Mouse (Mus musculus) kidney, embryonic 14.5 days (tissue): Measurements from ENCODE around the gene Cdk5r1. TPM values are rescaled to one million over a fixed set of nuclear protein-coding genes. Genes with fewer than 3 reads are reported as not detected.

ENCODE experiments used
- ATAC-seq: fragments of 200-750 bp; cut with Nextera tagmentation; 2 replicates; pipeline ENCODE4 v1.8.0; 2017; ENCODE audit warnings: moderate number of reproducible peaks, mild to moderate bottlenecking, moderate TSS enrichment, moderate library complexity; ENCODE audit not compliant: low FRiP score, low TSS enrichment
- H3K27ac ChIP-seq: fragments of 300-500 bp; sonication (generic); 2 replicates; pipeline ENCODE4 v1.5.1; 2014; ENCODE audit warnings: low read depth, mild to moderate bottlenecking, low read length, moderate library complexity, mixed read lengths
- H3K27me3 ChIP-seq: fragments of 300-500 bp; sonication (generic); 2 replicates; pipeline ENCODE4 v1.6.1; 2014; ENCODE audit warnings: mild to moderate bottlenecking, low read length; ENCODE audit not compliant: control insufficient read depth, insufficient read depth
- H3K36me3 ChIP-seq: fragments of 300-500 bp; sonication (generic); 2 replicates; pipeline ENCODE4 v1.6.1; 2014; ENCODE audit warnings: low read length, mixed read lengths; ENCODE audit not compliant: control insufficient read depth, insufficient read depth
- H3K4me1 ChIP-seq: fragments of 300-500 bp; sonication (generic); 2 replicates; pipeline ENCODE4 v1.6.1; 2014; ENCODE audit warnings: low read length, mixed read lengths; ENCODE audit not compliant: control insufficient read depth, insufficient read depth
- H3K4me2 ChIP-seq: fragments of 300-500 bp; sonication (generic); replicated peaks from 2 replicates; pipeline ENCODE4 v1.6.1; 2014; ENCODE audit warnings: low read depth, mild to moderate bottlenecking, low read length
- H3K4me3 ChIP-seq: fragments of 300-500 bp; sonication (generic); 2 replicates; pipeline ENCODE4 v1.5.1; 2014; ENCODE audit warnings: mild to moderate bottlenecking, low read length
- H3K9ac ChIP-seq: fragments of 300-500 bp; sonication (generic); 2 replicates; pipeline ENCODE4 v1.6.1; 2014; ENCODE audit warnings: low read depth, mild to moderate bottlenecking, low read length, moderate library complexity
- H3K9me3 ChIP-seq: fragments of 300-500 bp; sonication (generic); 2 replicates; pipeline ENCODE4 v1.6.1; 2016; ENCODE audit warnings: low read length; ENCODE audit not compliant: control insufficient read depth
- WGBS: fragments of 180-500 bp; shearing (Covaris S2); extraction: QIAGEN DNeasy Blood & Tissue Kit; methylation state at CpG from one replicate; pipeline ENCODE4 v1.1.7; 2014; 5-methylcytosine and 5-hydroxymethylcytosine counted together
- polyA plus RNA-seq: library from polyadenylated mRNA; unstranded; fragments of >200 nt; fragmentation: Nextera tagmentation; extraction: Ambion mirVana; gene quantifications from 2 replicates; pipeline ENCODE4 v1.2.1, GENCODE M21; 2014

The Cdk5r1 gene
- polyA plus RNA-seq, 1 experiment from 2014 or later = 0.84 TPM

DNA sequence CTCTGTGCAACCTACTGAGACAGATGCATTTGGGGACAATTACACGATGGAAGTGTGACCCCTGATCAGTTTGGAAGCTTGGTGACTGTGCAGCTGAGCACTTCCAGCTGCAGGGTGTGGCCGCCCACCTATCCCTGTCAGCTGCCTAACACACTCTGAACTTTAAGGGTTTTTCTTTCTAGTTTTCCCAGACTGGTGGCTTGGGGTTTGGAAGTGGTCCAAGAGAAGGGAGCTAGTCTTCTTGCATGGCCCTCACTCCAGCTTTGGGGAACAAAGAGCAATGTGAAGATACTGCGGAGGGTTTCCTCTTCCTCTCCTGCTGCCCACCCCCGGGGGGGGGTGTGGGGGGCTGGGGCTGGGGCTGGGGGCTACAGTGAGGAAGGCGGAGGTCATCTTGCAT is 2.6 kb downstream of the Cdk5r1 start:
- Histone ChIP-seq H3K4me1 (peaks cover 12% of the 10 kb centered on the region), H3K36me3 (no peaks in the 10 kb centered on the region), H3K27me3 (no peaks in the 10 kb centered on the region), H3K9me3 (no peaks in the 10 kb centered on the region), H3K4me2 (peak overlapping the region; percentile 19; the same call in 1 of the 2 replicates), H3K27ac (no peak overlapping the region), H3K4me3 (no peak overlapping the region), H3K9ac (no peak overlapping the region)
- WGBS = 72% methylated on average over 5 of the region's 5 CpGs
- ATAC-seq = no peak

DNA sequence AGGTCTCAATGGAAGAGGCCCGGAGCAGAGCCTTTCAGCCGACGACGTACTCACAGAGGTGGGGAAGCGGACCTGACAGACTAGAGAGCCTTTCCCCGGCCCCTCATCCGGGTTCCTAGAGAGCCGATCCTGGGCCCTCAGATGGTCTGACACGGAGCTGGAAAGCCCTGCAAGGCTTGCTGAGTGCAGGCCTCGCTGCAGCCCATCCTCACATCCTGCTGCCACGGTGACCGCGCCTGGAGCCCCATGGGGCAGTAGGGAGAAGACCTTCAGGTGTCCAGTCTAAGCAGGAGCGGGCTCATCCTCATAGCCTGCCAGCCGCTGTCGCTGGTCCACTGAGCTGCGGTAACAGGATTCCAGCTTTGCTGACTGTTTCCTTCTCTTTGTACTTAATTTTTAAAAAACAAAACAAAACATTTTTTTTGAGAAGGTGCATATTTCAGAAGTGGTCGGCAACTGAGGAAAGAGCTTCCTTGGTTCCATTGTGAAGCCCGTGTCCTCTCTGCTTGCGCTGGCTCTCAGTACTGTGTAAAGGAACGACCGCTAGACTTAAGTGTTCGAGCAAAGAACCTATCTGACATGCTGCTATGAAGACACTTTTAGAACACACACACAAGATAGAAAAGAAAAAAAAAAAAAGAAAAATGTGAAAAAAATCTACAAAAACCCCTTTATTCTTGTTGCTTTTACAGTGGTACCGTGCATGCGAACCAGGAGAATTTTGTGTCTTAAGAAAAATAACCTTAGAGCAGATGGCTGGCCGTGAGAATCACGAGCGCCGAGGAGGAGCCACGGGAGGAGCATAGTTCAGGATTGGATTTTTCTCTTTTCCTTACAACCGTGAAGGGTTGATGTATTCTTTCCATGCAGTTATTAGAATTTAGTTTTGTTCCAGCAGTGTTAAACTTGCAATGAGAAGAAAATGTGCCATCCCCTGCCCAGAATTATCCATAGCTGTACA is 3.4 kb downstream of the Cdk5r1 start:
- no peaks in the 10 kb centered on the region for H3K36me3 ChIP-seq
- H3K9ac ChIP-seq = no peak overlapping the region
- no peaks in the 10 kb centered on the region for H3K27me3 ChIP-seq
- no peak for ATAC-seq
- peaks cover 12% of the 10 kb centered on the region for H3K4me1 ChIP-seq
- H3K4me2 ChIP-seq = no peak overlapping the region
- H3K4me3 ChIP-seq = no peak overlapping the region
- H3K9me3 ChIP-seq = no peaks in the 10 kb centered on the region
- 86% methylated on average over 31 of the region's 31 CpGs for WGBS
- H3K27ac ChIP-seq = no peak overlapping the region

DNA sequence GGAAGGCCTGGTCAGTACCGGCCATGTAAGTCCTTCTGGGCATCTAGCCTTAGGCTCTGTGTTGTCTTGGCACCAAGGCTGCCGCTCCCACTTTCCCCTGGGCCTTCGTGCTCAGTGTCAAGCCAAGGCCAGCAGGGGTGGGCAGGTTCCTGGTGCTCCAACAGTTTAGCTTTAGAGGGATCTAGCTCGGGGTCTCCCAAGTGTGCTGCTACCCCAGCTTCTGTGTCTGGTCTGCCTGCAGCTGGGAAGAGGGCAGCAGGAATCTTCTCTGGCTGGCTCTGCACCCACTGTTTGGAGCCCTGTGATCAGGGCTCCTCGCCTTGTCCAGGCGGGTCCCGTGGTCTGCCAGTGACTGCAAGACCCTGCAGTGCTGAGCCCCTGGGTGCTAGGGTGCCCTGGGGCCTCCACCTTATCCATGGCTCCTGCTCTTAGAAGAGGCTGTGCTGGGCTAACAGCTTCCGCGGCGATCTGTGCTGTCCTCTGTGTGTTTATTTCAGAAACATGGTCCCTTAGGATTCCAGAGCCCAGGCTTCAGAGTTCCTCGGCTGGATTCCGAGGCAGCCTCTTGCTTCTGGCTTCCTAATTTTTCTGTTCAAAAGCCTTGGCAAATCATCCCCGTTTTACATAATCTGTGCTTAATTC is 4.7 kb downstream of the Cdk5r1 start:
- no peak overlapping the region for H3K4me3 ChIP-seq
- H3K36me3 ChIP-seq = no peaks in the 10 kb centered on the region
- no peaks in the 10 kb centered on the region for H3K27me3 ChIP-seq
- H3K9me3 ChIP-seq = no peaks in the 10 kb centered on the region
- H3K27ac ChIP-seq = no peak overlapping the region
- no peak for ATAC-seq
- H3K4me1 ChIP-seq = peaks cover 12% of the 10 kb centered on the region
- no peak overlapping the region for H3K9ac ChIP-seq
- 89% methylated on average over 13 of the region's 13 CpGs for WGBS
- H3K4me2 ChIP-seq = no peak overlapping the region

DNA sequence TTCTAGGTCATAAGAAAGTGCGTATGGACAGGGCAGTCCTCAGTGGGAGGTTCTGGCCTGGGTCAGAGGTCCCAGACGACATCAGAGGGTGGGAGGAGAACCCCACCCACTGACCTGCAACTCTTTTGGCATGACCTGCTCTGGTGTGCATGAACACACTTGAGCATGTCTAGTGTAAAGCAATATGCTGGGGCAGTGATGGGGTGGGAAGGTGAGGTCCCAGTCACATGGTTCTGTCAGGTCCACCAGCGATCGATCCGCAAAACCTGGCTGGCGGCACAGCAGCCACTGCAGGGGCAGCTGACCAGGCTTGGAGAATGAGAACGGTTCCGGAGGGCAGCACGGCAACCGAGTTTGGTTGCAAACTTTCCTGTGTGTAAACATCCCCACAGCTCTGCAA is 5.5 kb downstream of the Cdk5r1 start:
- H3K36me3 ChIP-seq = no peaks in the 10 kb centered on the region
- no peak overlapping the region for H3K27ac ChIP-seq
- 80% methylated on average over 10 of the region's 10 CpGs for WGBS
- H3K9me3 ChIP-seq = no peaks in the 10 kb centered on the region
- peaks cover 12% of the 10 kb centered on the region for H3K4me1 ChIP-seq
- H3K9ac ChIP-seq = no peak overlapping the region
- H3K4me2 ChIP-seq = no peak overlapping the region
- ATAC-seq = no peak
- no peak overlapping the region for H3K4me3 ChIP-seq
- no peaks in the 10 kb centered on the region for H3K27me3 ChIP-seq

DNA sequence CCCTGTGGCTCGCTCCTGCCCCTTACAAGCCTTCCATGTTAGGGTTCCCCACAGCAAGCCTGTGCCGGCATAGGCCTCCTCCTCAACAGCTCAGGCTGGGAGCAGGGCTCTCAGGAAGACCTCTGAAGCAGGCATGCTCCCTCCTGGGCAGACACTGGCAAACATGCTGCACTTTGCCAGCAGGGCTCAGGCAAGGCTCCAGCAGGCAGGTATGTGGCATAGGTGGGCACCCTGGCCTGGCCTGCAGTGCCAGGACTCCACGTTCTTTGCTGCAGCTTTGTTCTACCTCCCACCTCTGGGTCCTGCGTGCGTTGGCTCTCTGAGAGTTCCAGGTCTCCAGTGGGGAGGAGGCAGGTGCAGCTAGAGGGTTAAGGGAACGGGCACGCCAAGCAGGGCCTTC is 6.1 kb downstream of the Cdk5r1 start:
- H3K27me3 ChIP-seq = no peaks in the 10 kb centered on the region
- no peak overlapping the region for H3K9ac ChIP-seq
- no peak for ATAC-seq
- H3K36me3 ChIP-seq = no peaks in the 10 kb centered on the region
- 90% methylated on average over 7 of the region's 7 CpGs for WGBS
- H3K9me3 ChIP-seq = no peaks in the 10 kb centered on the region
- no peak overlapping the region for H3K4me2 ChIP-seq
- H3K27ac ChIP-seq = no peak overlapping the region
- H3K4me1 ChIP-seq = peaks cover 9% of the 10 kb centered on the region
- H3K4me3 ChIP-seq = no peak overlapping the region

DNA sequence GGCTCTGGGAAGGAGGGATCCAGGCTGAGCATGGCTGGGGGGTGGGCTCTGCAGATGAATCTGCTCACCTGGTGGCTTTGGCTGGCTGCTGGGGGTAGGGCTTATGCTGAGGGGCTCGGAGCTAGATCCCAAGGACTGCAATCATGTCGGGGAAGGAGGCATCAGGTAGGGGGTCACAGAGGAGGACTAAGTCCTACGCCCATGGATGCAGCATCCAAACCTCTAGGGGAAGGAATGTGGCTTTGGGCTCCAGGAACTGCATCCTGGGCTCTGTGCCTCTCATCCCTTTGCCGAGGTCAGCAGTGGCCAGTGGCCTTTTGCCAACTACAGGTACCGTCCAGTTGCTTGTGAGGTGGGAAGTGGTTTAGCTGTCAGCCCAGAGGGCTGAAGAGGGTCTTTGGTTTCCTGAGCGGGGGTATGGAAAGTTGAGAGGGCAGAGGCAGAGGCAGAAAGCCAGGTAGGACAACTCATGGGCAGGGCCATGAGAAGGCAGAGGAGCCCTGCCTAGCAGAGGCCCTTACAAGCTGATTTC is 6.8 kb downstream of the Cdk5r1 start:
- no peak overlapping the region for H3K4me2 ChIP-seq
- WGBS = 76% methylated on average over 6 of the region's 6 CpGs
- 0 out of 2 replicates have a peak, but pooled peaks cover 7% of the 10 kb centered on the region for H3K4me1 ChIP-seq
- no peak overlapping the region for H3K4me3 ChIP-seq
- H3K9ac ChIP-seq = no peak overlapping the region
- ATAC-seq = no peak
- no peak overlapping the region for H3K27ac ChIP-seq
- no peaks in the 10 kb centered on the region for H3K9me3 ChIP-seq
- H3K27me3 ChIP-seq = no peaks in the 10 kb centered on the region
- no peaks in the 10 kb centered on the region for H3K36me3 ChIP-seq

DNA sequence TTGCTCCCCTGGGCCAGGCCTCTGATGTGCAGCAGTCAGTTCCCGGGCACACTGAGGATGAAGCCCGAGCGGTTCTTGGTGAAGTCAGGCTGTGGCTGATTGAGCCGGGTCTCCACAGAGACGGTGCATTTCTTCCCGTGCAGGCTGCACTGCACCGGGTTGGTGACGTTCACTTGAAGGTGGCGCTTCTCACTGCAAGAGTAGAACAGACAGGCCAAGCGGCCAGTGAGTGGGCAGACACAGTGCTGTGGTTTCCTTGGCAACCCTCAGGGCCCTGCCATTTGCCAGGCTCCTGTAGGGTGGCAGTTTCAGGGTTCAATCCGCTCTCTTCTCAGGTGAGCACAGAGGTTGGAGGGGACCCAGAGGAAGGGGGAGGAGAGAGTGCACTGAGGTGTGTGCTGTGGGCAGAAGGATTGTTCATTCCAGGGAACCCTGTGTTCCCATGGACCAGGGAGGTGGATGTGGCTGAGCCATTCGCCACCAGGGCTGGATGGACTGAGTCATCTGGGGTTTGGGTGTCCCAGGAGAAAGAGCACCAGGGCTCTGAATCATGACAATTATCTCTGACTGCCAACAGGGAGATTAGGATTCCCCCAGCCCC is 7.5 kb downstream of the Cdk5r1 start:
- no peak overlapping the region for H3K9ac ChIP-seq
- H3K9me3 ChIP-seq = no peaks in the 10 kb centered on the region
- peak; percentile 68 for ATAC-seq
- no peak overlapping the region for H3K4me3 ChIP-seq
- H3K4me1 ChIP-seq = peaks cover 9% of the 10 kb centered on the region
- H3K36me3 ChIP-seq = no peaks in the 10 kb centered on the region
- H3K27ac ChIP-seq = no peak overlapping the region
- H3K27me3 ChIP-seq = no peaks in the 10 kb centered on the region
- 30% methylated on average over 12 of the region's 12 CpGs for WGBS
- no peak overlapping the region for H3K4me2 ChIP-seq

DNA sequence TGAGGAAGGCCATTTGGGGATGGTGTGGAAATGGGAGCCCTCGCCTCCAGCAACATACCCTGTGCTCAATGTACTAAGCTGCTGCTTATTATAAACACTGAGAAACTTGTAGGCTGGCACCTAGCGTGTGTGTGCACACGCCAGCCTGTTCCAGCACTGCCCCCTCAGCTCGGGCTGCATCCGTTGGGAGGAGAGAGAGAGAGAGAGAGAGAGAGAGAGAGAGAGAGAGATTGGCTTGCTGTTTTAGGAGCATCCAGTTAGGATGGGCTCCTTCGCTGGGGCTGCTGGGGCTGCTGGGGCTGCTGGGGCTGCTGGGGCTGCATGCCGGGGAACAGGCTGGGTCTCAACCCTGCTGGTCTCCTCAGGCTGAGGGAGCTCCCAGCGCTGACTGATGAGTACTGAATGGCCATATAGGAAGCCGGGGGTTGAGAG is 8.3 kb downstream of the Cdk5r1 start:
- Histone ChIP-seq H3K36me3 (no peaks in the 10 kb centered on the region), H3K4me1 (peaks cover 13% of the 10 kb centered on the region), H3K4me2 (no peak overlapping the region), H3K27ac (no peak overlapping the region), H3K4me3 (no peak overlapping the region), H3K27me3 (no peaks in the 10 kb centered on the region), H3K9ac (no peak overlapping the region), H3K9me3 (no peaks in the 10 kb centered on the region)
- ATAC-seq = no peak
- WGBS = 77% methylated on average over 9 of the region's 9 CpGs
